Mouse (Mus musculus) stomach, embryonic 14.5 days (tissue): ENCODE measurements around the gene Hdac5. TPM values are rescaled to one million over a fixed set of nuclear protein-coding genes. Genes with fewer than 3 reads are reported as not detected.
"Not testable (repeated sequence)": the region's sequence is repeated elsewhere in the genome, so short reads cannot be mapped to it uniquely, and the experiment has no call there.

Experiments used
- ATAC-seq: fragments of 200-750 bp; cut with Nextera tagmentation; 2 replicates; pipeline ENCODE4 v1.8.0; 2017; ENCODE audit warnings: low read depth, moderate TSS enrichment; ENCODE audit not compliant: insufficient number of reproducible peaks, insufficient read depth, low FRiP score
- H3K27ac ChIP-seq: fragments of 300-500 bp; sonication (generic); 2 replicates; pipeline ENCODE4 v1.5.1; 2014; ENCODE audit warnings: mild to moderate bottlenecking, low read length, moderate library complexity, mixed read lengths
- H3K27me3 ChIP-seq: fragments of 300-500 bp; sonication (generic); 2 replicates; pipeline ENCODE4 v1.6.1; 2014; ENCODE audit warnings: low read length, control low read depth, mixed read lengths; ENCODE audit not compliant: control insufficient read depth, insufficient read depth
- H3K36me3 ChIP-seq: fragments of 300-500 bp; sonication (generic); 2 replicates; pipeline ENCODE4 v1.6.1; 2014; ENCODE audit warnings: mild to moderate bottlenecking, control low read depth, low read length, moderate library complexity, mixed read lengths; ENCODE audit not compliant: control insufficient read depth, insufficient read depth
- H3K4me1 ChIP-seq: fragments of 300-500 bp; sonication (generic); 2 replicates; pipeline ENCODE4 v1.6.1; 2014; ENCODE audit warnings: low read length, control low read depth, mixed read lengths; ENCODE audit not compliant: control insufficient read depth, insufficient read depth
- H3K4me2 ChIP-seq: fragments of 300-500 bp; sonication (generic); replicated peaks from 2 replicates; pipeline ENCODE4 v1.6.1; 2014; ENCODE audit warnings: low read depth, low read length, control low read depth
- H3K4me3 ChIP-seq: fragments of 300-500 bp; sonication (generic); 2 replicates; pipeline ENCODE4 v1.5.1; 2014; ENCODE audit warnings: low read depth, low read length, control low read depth
- H3K9ac ChIP-seq: fragments of 300-500 bp; sonication (generic); replicated peaks from 2 replicates; pipeline ENCODE4 v1.6.1; 2014; ENCODE audit warnings: low read depth, mild to moderate bottlenecking, control low read depth, low read length, moderate library complexity, mixed read lengths
- H3K9me3 ChIP-seq: fragments of 300-500 bp; sonication (generic); 2 replicates; pipeline ENCODE4 v1.6.1; 2016; ENCODE audit warnings: low read depth, low read length, control low read depth; ENCODE audit not compliant: control insufficient read depth
- WGBS: fragments of 180-500 bp; shearing (Covaris S2); extraction: QIAGEN DNeasy Blood & Tissue Kit; methylation state at CpG from one replicate; pipeline ENCODE4 v1.1.7; 2014; 5-methylcytosine and 5-hydroxymethylcytosine counted together
- polyA plus RNA-seq: library from polyadenylated mRNA; unstranded; fragments of >200 nt; fragmentation: Nextera tagmentation; extraction: Ambion mirVana; gene quantifications from 2 replicates; pipeline ENCODE4 v1.2.1, GENCODE M21; 2014

The Hdac5 gene
- polyA plus RNA-seq, 1 experiment from 2014 or later, result 46.4 TPM

- H3K27ac ChIP-seq, result no peak overlapping the region
- 88% methylated on average over 5 of the region's 5 CpGs for WGBS
- H3K27me3 ChIP-seq, result no peaks in the 10 kb centered on the region
- H3K36me3 ChIP-seq, result peaks cover 58% of the 10 kb centered on the region
- no peak overlapping the region for H3K9ac ChIP-seq
- ATAC-seq, result no peak
- H3K9me3 ChIP-seq, result no peaks in the 10 kb centered on the region
- no peak overlapping the region for H3K4me2 ChIP-seq
- no peak overlapping the region for H3K4me3 ChIP-seq
- H3K4me1 ChIP-seq, result no peaks in the 10 kb centered on the region
Observed at GRCm38 (mm10) chr11:102167539-102167938, 62.4 kb downstream of the Hdac5 start.

GRCm38 (mm10) chr11:102165971-102166722 is 63.8 kb downstream of the Hdac5 start:
- Histone ChIP-seq H3K27me3 (no peaks in the 10 kb centered on the region), H3K36me3 (peaks cover 64% of the 10 kb centered on the region), H3K9me3 (no peaks in the 10 kb centered on the region), H3K4me1 (no peaks in the 10 kb centered on the region), H3K27ac (no peak overlapping the region), H3K4me2 (no peak overlapping the region), H3K9ac (no peak overlapping the region), H3K4me3 (no peak overlapping the region)
- ATAC-seq, result no peak
- WGBS, result 33% methylated on average over 6 of the region's 6 CpGs

- H3K36me3 ChIP-seq, result peaks cover 27% of the 10 kb centered on the region
- WGBS, result 67% methylated on average over 5 of the region's 5 CpGs
Observed at GRCm38 (mm10) chr11:102159781-102160180, 70.2 kb downstream of the Hdac5 start.

GRCm38 (mm10) chr11:102158024-102158423 is 71.9 kb downstream of the Hdac5 start:
- WGBS, result 73% methylated on average over 2 of the region's 2 CpGs
- not testable (repeated sequence) for H3K27ac ChIP-seq, H3K27me3 ChIP-seq

More at GRCm38 (mm10) chr11:102159781-102160180, 70.2 kb downstream of the Hdac5 start:
- Histone ChIP-seq H3K4me2 (no peak overlapping the region), H3K27me3 (no peaks in the 10 kb centered on the region), H3K4me1 (peaks cover 6% of the 10 kb centered on the region), H3K9me3 (no peaks in the 10 kb centered on the region), H3K4me3 (no peak overlapping the region), H3K27ac (no peak overlapping the region), H3K9ac (no peak overlapping the region)
- ATAC-seq, result no peak

DNA sequence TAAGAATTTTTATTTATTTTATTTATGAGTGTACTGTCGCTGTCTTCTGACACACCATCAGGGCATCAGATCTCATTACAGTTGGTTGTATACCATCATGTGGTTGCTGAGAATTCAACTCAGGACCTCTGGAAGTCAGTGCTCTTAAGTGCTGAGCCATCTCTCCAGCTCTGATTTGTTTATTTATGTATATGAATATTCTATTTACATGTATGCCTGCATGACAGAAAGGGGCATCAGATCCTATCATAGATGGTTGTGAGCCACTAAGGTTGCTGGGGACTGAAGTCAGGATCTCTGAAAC is 73.2 kb downstream of the Hdac5 start:
- H3K9me3 ChIP-seq, result no peaks in the 10 kb centered on the region
- no peak overlapping the region for H3K9ac ChIP-seq
- no peak overlapping the region for H3K27ac ChIP-seq
- peak overlapping the region; percentile 92; the same call in 1 of the 2 replicates for H3K4me2 ChIP-seq
- peaks cover 6% of the 10 kb centered on the region for H3K4me1 ChIP-seq
- 9% methylated on average over 1 of the region's 1 CpGs for WGBS
- peak overlapping the region; percentile 60; the same call in 1 of the 2 replicates for H3K4me3 ChIP-seq
- no peaks in the 10 kb centered on the region for H3K27me3 ChIP-seq
- no peak for ATAC-seq
- H3K36me3 ChIP-seq, result peaks cover 14% of the 10 kb centered on the region; the same call in 1 of the 2 replicates

More at GRCm38 (mm10) chr11:102158024-102158423, 71.9 kb downstream of the Hdac5 start:
- H3K4me1 ChIP-seq, H3K4me3 ChIP-seq, H3K4me2 ChIP-seq, H3K9ac ChIP-seq, H3K9me3 ChIP-seq, ATAC-seq: not testable (repeated sequence)
- peaks cover 19% of the 10 kb centered on the region for H3K36me3 ChIP-seq

GRCm38 (mm10) chr11:102156039-102156785 is 73.8 kb downstream of the Hdac5 start, which contains the start of gene Tmem101:
Tmem101 (minus strand) TSS chr11:102156404.
- H3K9me3 ChIP-seq, result no peaks in the 10 kb centered on the region
- H3K4me1 ChIP-seq, result peaks cover 6% of the 10 kb centered on the region
- under 1% methylated on average over 37 of the region's 37 CpGs for WGBS
- H3K4me2 ChIP-seq, result peak within 1 kb of the TSS; percentile 92
- peak; percentile 76; the same call in 1 of the 2 replicates for ATAC-seq
- H3K36me3 ChIP-seq, result peaks cover 9% of the 10 kb centered on the region; the same call in 1 of the 2 replicates
- peak within 1 kb of the TSS; percentile 53 for H3K9ac ChIP-seq
- H3K4me3 ChIP-seq, result peak within 1 kb of the TSS; percentile 60
- H3K27me3 ChIP-seq, result no peaks in the 10 kb centered on the region
- H3K27ac ChIP-seq, result peak within 1 kb of the TSS; percentile 40; the same call in 1 of the 2 replicates

GRCm38 (mm10) chr11:102147213-102147989 is 82.6 kb downstream of the Hdac5 start:
- no peaks in the 10 kb centered on the region for H3K9me3 ChIP-seq
- H3K9ac ChIP-seq, result no peak overlapping the region
- no peak overlapping the region for H3K4me3 ChIP-seq
- no peak for ATAC-seq
- H3K4me1 ChIP-seq, result peaks cover 14% of the 10 kb centered on the region; the same call in 1 of the 2 replicates
- 12% methylated on average over 34 of the region's 34 CpGs for WGBS
- H3K27me3 ChIP-seq, result peaks cover 42% of the 10 kb centered on the region
- H3K36me3 ChIP-seq, result no peaks in the 10 kb centered on the region; the same call in 1 of the 2 replicates
- no peak overlapping the region for H3K27ac ChIP-seq
- H3K4me2 ChIP-seq, result no peak overlapping the region; the same call in 1 of the 2 replicates

DNA sequence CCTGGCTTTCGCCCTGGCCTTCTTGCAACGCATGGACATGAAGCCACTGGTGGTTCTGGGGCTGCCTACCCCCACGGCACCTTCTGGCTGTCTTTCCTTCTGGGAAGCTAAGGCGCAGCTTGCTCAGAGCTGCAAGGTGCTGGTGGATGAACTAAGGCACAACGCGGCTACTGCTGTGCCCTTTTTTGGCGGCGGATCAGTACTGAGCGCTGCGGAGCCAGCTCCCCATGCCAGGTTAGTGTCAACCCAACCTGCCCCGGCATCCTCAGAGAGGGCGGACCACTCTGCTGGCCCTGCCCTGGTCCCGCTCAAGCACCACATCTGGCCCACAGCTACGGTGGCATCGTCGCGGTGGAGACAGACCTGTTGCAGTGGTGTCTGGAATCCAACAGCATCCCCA is 83.4 kb downstream of the Hdac5 start:
- H3K27ac ChIP-seq, result no peak overlapping the region
- H3K4me1 ChIP-seq, result peaks cover 14% of the 10 kb centered on the region; the same call in 1 of the 2 replicates
- H3K4me2 ChIP-seq, result no peak overlapping the region
- H3K4me3 ChIP-seq, result peak overlapping the region; percentile 28; the same call in 1 of the 2 replicates
- no peaks in the 10 kb centered on the region for H3K9me3 ChIP-seq
- ATAC-seq, result no peak
- H3K36me3 ChIP-seq, result no peaks in the 10 kb centered on the region
- 7% methylated on average over 17 of the region's 17 CpGs for WGBS
- no peak overlapping the region for H3K9ac ChIP-seq
- H3K27me3 ChIP-seq, result peaks cover 42% of the 10 kb centered on the region
